Mouse (Mus musculus) small intestine, adult 2 months (tissue): ENCODE data around the gene Enho. TPM values are rescaled to one million over a fixed set of nuclear protein-coding genes. Genes with fewer than 3 reads are reported as not detected.

ENCODE experiments used
- H3K27ac ChIP-seq: fragments of 200-500 bp; 2 replicates; pipeline ENCODE4 v1.5.1; 2012; ENCODE audit warnings: low read depth, low read length, control low read depth, inconsistent platforms; ENCODE audit not compliant: insufficient read depth
- H3K27me3 ChIP-seq: fragments of 200-500 bp; 2 replicates; pipeline ENCODE4 v1.6.1; 2012; ENCODE audit warnings: mild to moderate bottlenecking, moderate library complexity, low read length, inconsistent platforms; ENCODE audit not compliant: control insufficient read depth, insufficient read depth
- H3K36me3 ChIP-seq: fragments of 200-500 bp; 2 replicates; pipeline ENCODE4 v1.6.1; 2012; ENCODE audit warnings: mild to moderate bottlenecking, low read length, control low read depth, inconsistent platforms; ENCODE audit not compliant: control insufficient read depth, insufficient read depth
- H3K4me1 ChIP-seq: fragments of 200-500 bp; 2 replicates; pipeline ENCODE4 v1.6.1; 2012; ENCODE audit warnings: low read length, inconsistent platforms, mixed read lengths; ENCODE audit not compliant: control insufficient read depth, insufficient read depth, insufficient read length
- H3K4me3 ChIP-seq: fragments of 200-500 bp; 2 replicates; pipeline ENCODE4 v1.5.1; 2012; ENCODE audit warnings: low read depth, mild to moderate bottlenecking, control low read depth, inconsistent platforms, low read length, moderate library complexity
- CTCF ChIP-seq: fragments of 200-500 bp; IDR thresholded peaks from 2 replicates; pipeline ENCODE4 v1.5.1; 2012; ENCODE audit warnings: low read depth, mild to moderate bottlenecking, control low read depth, inconsistent platforms, low read length, moderate library complexity, mixed read lengths; ENCODE audit not compliant: insufficient replicate concordance, insufficient read length; ENCODE audit errors: extremely low read depth
- POLR2A ChIP-seq: fragments of 200-500 bp; IDR thresholded peaks from 2 replicates; pipeline ENCODE4 v1.6.1; 2012; ENCODE audit warnings: low read depth, mild to moderate bottlenecking, control low read depth, inconsistent platforms, low read length, moderate library complexity
- WGBS: fragments of 180-500 bp; shearing (Covaris S2); methylation state at CpG from one replicate; pipeline ENCODE4 v1.1.7; 2018; 5-methylcytosine and 5-hydroxymethylcytosine counted together
- polyA plus RNA-seq: library from polyadenylated mRNA; depleted of rRNA; stranded (reverse); fragments of >200 nt; gene quantifications from 2 replicates; pipeline ENCODE4 v1.2.3, GENCODE M21; 2012

The Enho gene
- polyA plus RNA-seq, 1 experiment = 9.3 TPM

DNA sequence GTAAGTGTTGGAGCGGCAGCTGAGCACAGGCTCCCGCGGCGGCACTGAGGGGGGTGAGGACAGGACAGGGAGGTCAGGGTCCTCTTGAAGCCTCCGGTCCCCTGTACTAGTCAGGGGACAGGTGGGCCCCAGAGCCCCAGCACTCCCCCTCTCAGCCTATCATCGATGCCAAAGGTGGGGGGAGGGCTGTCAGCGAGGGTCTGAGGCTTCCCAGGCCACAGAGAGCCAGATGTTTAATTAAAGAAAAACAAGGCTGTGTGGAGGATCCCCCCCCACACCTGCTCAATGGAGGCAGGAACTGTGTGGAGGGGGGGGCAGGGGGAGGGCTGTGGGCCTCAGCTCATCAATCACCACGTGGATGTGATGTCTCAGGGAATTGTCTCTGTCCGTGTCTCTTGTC is 23.5 kb upstream of the Enho start:
- Histone ChIP-seq H3K27me3 (no peaks in the 10 kb centered on the region), H3K36me3 (no peaks in the 10 kb centered on the region), H3K4me3 (no peak overlapping the region), H3K4me1 (peaks cover 2% of the 10 kb centered on the region; the same call in 1 of the 2 replicates), H3K27ac (no peak overlapping the region)
- TF ChIP-seq POLR2A (no peak), CTCF (no peak)
- 60% methylated on average over 9 of the region's 9 CpGs for WGBS

DNA sequence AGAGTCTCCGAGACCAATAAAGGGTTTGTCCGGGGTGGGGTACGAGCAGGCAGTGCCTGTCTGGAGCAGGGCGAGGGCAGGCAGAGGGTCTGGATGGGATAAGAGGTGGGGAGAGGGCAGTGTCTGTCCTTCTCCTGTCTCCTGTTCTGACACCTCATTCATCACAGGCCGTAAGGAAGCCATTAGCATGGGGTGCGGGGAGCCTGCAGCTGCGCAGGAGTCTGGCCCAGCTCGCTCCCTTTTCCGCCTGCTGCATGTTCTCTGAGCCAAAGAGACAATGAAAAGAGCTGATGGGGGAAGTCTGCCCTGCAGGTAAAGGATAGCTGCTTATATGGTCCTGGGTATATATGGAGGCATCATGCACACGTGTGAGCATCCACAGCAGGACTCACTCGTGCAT is 22.6 kb upstream of the Enho start:
- Histone ChIP-seq H3K27me3 (no peaks in the 10 kb centered on the region), H3K4me1 (peaks cover 7% of the 10 kb centered on the region; the same call in 1 of the 2 replicates), H3K4me3 (no peak overlapping the region), H3K36me3 (no peaks in the 10 kb centered on the region), H3K27ac (no peak overlapping the region)
- 79% methylated on average over 11 of the region's 11 CpGs for WGBS
- TF ChIP-seq CTCF (no peak), POLR2A (no peak)

DNA sequence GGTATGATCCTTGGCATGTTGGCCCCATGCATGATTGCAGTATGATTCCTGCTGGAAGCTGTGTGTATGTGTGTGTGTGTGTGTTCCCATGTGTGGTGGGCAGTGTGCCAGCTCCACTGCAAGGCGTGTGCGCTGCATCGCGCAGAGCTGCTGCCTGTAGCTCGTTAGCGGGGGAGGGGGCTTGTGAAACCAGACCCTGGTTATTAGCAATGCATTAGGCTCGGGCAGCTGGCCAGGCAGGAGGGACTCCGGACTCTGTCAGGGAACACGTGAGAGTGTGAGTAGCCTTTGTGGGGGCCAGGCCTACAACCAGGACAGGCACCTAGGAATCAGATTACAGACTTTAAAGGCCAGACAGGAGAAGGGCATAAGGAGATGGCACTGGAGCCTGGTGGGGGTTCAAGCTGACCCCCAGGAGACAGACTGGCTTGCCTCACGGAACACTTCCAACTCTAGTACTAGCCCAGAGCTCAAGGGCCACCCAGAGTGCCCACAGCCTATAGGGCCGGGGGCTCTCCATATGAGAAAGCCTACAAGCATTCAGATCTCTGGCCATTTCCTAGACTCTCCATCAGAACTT is 20.8 kb upstream of the Enho start:
- Histone ChIP-seq H3K27ac (no peak overlapping the region), H3K4me1 (peaks cover 7% of the 10 kb centered on the region; the same call in 1 of the 2 replicates), H3K36me3 (no peaks in the 10 kb centered on the region), H3K4me3 (no peak overlapping the region), H3K27me3 (no peaks in the 10 kb centered on the region)
- WGBS = 51% methylated on average over 11 of the region's 11 CpGs
- TF ChIP-seq CTCF (no peak), POLR2A (no peak)

- no peaks in the 10 kb centered on the region for H3K27me3 ChIP-seq
- peaks cover 7% of the 10 kb centered on the region; the same call in 1 of the 2 replicates for H3K4me1 ChIP-seq
- 82% methylated on average over 13 of the region's 13 CpGs for WGBS
- no peak overlapping the region for H3K4me3 ChIP-seq
- no peaks in the 10 kb centered on the region for H3K36me3 ChIP-seq
- no peak overlapping the region for H3K27ac ChIP-seq
- TF ChIP-seq CTCF (no peak), POLR2A (no peak)
Measured at GRCm38 (mm10) chr4:41659556-41659955, 19.4 kb upstream of the Enho start.

GRCm38 (mm10) chr4:41658566-41659384 is 18.7 kb upstream of the Enho start:
- Histone ChIP-seq H3K4me1 (peaks cover 7% of the 10 kb centered on the region; the same call in 1 of the 2 replicates), H3K36me3 (no peaks in the 10 kb centered on the region), H3K27ac (no peak overlapping the region), H3K4me3 (no peak overlapping the region), H3K27me3 (no peaks in the 10 kb centered on the region)
- 14% methylated on average over 24 of the region's 25 CpGs for WGBS
- TF ChIP-seq POLR2A (no peak), CTCF (no peak)

- no peak overlapping the region for H3K27ac ChIP-seq
- H3K4me1 ChIP-seq = peaks cover 7% of the 10 kb centered on the region; the same call in 1 of the 2 replicates
- H3K4me3 ChIP-seq = no peak overlapping the region
- TF ChIP-seq POLR2A = no peak
- TF ChIP-seq CTCF = no peak
- no peaks in the 10 kb centered on the region for H3K27me3 ChIP-seq
- H3K36me3 ChIP-seq = no peaks in the 10 kb centered on the region
- WGBS = 83% methylated on average over 2 of the region's 2 CpGs
Measured at GRCm38 (mm10) chr4:41655525-41655924, 15.4 kb upstream of the Enho start.

DNA sequence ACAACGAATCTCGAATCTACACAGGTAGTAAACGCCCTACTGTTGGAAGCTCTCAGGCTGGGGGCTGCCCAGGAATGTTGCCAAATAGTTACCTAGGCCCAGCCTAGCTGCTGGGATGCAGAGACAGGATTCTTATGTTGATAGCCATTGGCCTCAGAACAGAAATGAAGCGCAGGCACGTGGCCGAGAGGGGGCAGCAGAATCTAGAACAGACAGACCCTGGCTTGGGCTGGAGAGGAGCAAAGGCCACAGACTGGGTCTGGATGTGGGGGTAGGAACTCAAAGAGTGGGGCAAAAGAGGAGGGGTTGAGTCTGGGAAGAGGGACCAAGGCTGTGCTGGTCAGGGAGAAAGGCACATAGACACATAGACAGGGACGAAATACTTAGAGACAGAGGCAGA is 14.1 kb upstream of the Enho start:
- Histone ChIP-seq H3K4me1 (peaks cover 7% of the 10 kb centered on the region; the same call in 1 of the 2 replicates), H3K4me3 (no peak overlapping the region), H3K27ac (no peak overlapping the region), H3K27me3 (no peaks in the 10 kb centered on the region), H3K36me3 (no peaks in the 10 kb centered on the region)
- 16% methylated on average over 7 of the region's 7 CpGs for WGBS
- peak; percentile 47; the same call in 1 of the 2 replicates for TF ChIP-seq CTCF
- TF ChIP-seq POLR2A = no peak
